In the genomic region with DNA sequence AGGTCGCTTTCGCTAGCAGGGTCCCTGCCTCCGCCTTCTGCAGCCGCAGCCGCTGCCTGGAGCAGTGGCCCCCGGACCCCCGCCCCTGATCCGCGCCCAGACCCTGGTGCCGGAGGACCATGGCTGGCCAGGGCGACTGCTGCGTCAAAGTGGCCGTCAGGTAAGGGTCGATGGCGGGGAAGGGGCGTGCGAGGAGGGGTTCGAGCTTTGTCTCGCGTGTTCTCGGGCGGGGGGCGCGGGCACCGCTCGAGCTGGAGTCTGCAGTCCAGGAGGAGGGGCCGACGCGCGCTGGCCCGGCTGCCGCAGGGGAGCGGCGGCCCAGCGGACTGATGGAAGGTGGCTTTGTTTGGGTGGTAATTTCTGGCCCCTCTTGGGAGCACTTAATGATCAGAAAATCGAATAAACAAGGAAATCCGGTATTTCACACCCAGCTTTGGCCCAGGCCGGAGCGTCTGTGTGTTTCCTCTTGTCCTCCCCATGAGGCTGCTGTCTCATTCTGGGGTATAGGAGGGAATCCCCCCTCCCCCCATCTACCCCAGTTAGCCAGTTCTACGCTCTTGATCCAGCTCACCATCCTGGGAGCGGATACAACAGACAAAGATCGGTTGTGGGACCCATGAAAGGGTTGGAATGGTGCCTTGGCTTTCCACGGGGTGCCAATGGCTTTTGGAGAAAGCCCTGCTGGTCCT, we compare ENCODE assay signal across 8 mouse cellular contexts. TPM values are rescaled to one million over a fixed set of nuclear protein-coding genes. Genes with fewer than 3 reads are reported as not detected.
DNase-seq lines count a peak whose midpoint lies in the region; ATAC-seq and TF ChIP-seq lines count a peak whose summit lies in the region.

No protein-coding gene starts in this region.

- no peaks in the 10 kb centered on the region for H3K9me3 ChIP-seq in heart, embryonic 14.5 days (ENCODE audit: control insufficient read depth, low read length)
- no peaks in the 10 kb centered on the region for H3K9me3 ChIP-seq in liver, embryonic 16.5 days (replicated peaks; ENCODE audit: control insufficient read depth, low read length)

- intact Hi-C loops in gastrocnemius, adult 2 months (cut with DNase I), result no loop called here

- no peak for TF ChIP-seq CTCF in gastrocnemius, adult 2 months (IDR thresholded peaks at IDR 0.05)

- peak overlapping the region; percentile 83 for H3K4me3 ChIP-seq in gastrocnemius, adult 2 months
- H3K4me3 ChIP-seq in heart, embryonic 14.5 days (ENCODE audit: control insufficient read depth in 1 of 2, insufficient read depth in 1 of 2, low read depth in 1 of 2, low read length in 2 of 2), result peak overlapping the region; percentile 68 to 73
- peak overlapping the region; percentile 69 for H3K4me3 ChIP-seq in liver, embryonic 16.5 days (ENCODE audit: low read depth, low read length)

- no peak; the same call in 1 of the 2 replicates for ATAC-seq in heart, embryonic 14.5 days (ENCODE audit: insufficient number of reproducible peaks, insufficient read depth, low FRiP score, low read depth)
- no peak for ATAC-seq in liver, embryonic 16.5 days (ENCODE audit: low read depth)

- H3K27me3 ChIP-seq in heart, embryonic 14.5 days (ENCODE audit: control insufficient read depth, insufficient read depth, low read length), result peaks cover 3% of the 10 kb centered on the region; the same call in 1 of the 2 replicates
- H3K27me3 ChIP-seq in liver, embryonic 16.5 days (ENCODE audit: control insufficient read depth, insufficient read depth, low read depth, low read length), result peaks cover 3% of the 10 kb centered on the region
- no peaks in the 10 kb centered on the region for H3K27me3 ChIP-seq in splenic B cell, adult 2 months (ENCODE audit: control insufficient read depth, insufficient read depth, low read length, poor library complexity, severe bottlenecking)

- H3K4me2 ChIP-seq in heart, embryonic 14.5 days (ENCODE audit: low read length), result peak overlapping the region; percentile 100
- peak overlapping the region; percentile 93 for H3K4me2 ChIP-seq in liver, embryonic 16.5 days (ENCODE audit: low read depth, low read length)

- H3K36me3 ChIP-seq in heart, embryonic 14.5 days (ENCODE audit: control insufficient read depth, insufficient read depth, low read length), result no peaks in the 10 kb centered on the region
- H3K36me3 ChIP-seq in liver, embryonic 16.5 days (ENCODE audit: control insufficient read depth, insufficient read depth), result no peaks in the 10 kb centered on the region
- no peaks in the 10 kb centered on the region for H3K36me3 ChIP-seq in splenic B cell, adult 2 months (ENCODE audit: control insufficient read depth, insufficient read depth, low read length, poor library complexity, severe bottlenecking)

- DNase-seq in gastrocnemius, adult 2 months, result no peak
- DNase-seq in gastrocnemius, adult 8-10 months (ENCODE audit: low spot score in 2 of 2), result no peak
- DNase-seq in spleen, postnatal 36 days (ENCODE audit: low spot score in 2 of 2), result peak; percentile 70 to 75
- DNase-seq in spleen, postnatal 4 days (ENCODE audit: low spot score in 2 of 2), result no peak
- peak; percentile 43 for DNase-seq in splenic B cell, adult 2 months (ENCODE audit: low read depth, low spot score)
- DNase-seq in MN1 (ENCODE audit: low spot score), result no peak

- H3K27ac ChIP-seq in gastrocnemius, adult 2 months, result peak overlapping the region; percentile 74
- 0 out of 4 replicates have a peak overlapping the region, but pooled peaks of 1 of the 2 experiments have one; percentile 33 for H3K27ac ChIP-seq in heart, embryonic 14.5 days (replicated peaks in 1 of 2; ENCODE audit: control insufficient read depth in 1 of 2, insufficient read depth in 1 of 2, low read depth in 2 of 2, low read length in 2 of 2)
- H3K27ac ChIP-seq in liver, embryonic 16.5 days (ENCODE audit: low read length), result peak overlapping the region; percentile 36; the same call in 1 of the 2 replicates

- H3K4me1 ChIP-seq in heart, embryonic 14.5 days (ENCODE audit: control insufficient read depth in 2 of 2, insufficient read depth in 2 of 2, low read length in 2 of 2), result peaks cover 56 to 77% of the 10 kb centered on the region in 2 experiments
- H3K4me1 ChIP-seq in liver, embryonic 16.5 days (ENCODE audit: control insufficient read depth, low read depth, low read length), result peaks cover 36% of the 10 kb centered on the region

- 2% methylated on average over 40 of the region's 43 CpGs for WGBS in heart, embryonic 14.5 days
- under 1% methylated on average over 38 of the region's 43 CpGs for WGBS in liver, embryonic 16.5 days (ENCODE audit: insufficient replicate concordance)

- peak overlapping the region; percentile 83 for H3K9ac ChIP-seq in heart, embryonic 14.5 days (ENCODE audit: low read length)
- peak overlapping the region; percentile 65 for H3K9ac ChIP-seq in liver, embryonic 16.5 days (ENCODE audit: low read depth, low read length)

RNA-seq across cellular contexts. Expression of a gene that starts 0.6 kb away (rescaled TPM):
- under 1 TPM; 0.46 to 0.47 TPM for total RNA-seq in gastrocnemius, adult 2 months (2021)
- total RNA-seq in gastrocnemius, adult 8-10 months (2022), result under 1 TPM; 0.31 to 0.70 (median 0.34) TPM
- polyA plus RNA-seq in heart, embryonic 14.5 days (2014; fragmentation: Nextera tagmentation; extraction: Ambion mirVana), result 1.0 and 1.1 TPM in 2 replicates
- polyA plus RNA-seq in liver, embryonic 16.5 days (2015; fragmentation: Nextera tagmentation; extraction: Ambion mirVana), result 1.3 TPM in 2 replicates

Comparison
In these comparisons a context has a peak if more than half of its experiments do, and no peak if none do; other contexts are left out.
1. DNase-seq: peak in spleen, postnatal 36 days (2 of 2) and splenic B cell, adult 2 months (single experiment); none in gastrocnemius, adult 2 months (single experiment), gastrocnemius, adult 8-10 months (0 of 2), spleen, postnatal 4 days (0 of 2) and MN1 (single experiment).
2. Peak in every context shown above with its lines, with median percentiles within 50 percentile points of each other: H3K4me3 ChIP-seq.